Mouse (Mus musculus) C2C12 (cell line): ENCODE data around the gene Prmt3. TPM values are rescaled to one million over a fixed set of nuclear protein-coding genes. Genes with fewer than 3 reads are reported as not detected.

Source experiments
- H3K27me3 ChIP-seq: one replicate; pipeline ENCODE4 v1.6.1; 2011; ENCODE audit not compliant: control insufficient read depth, insufficient read depth, insufficient read length
- H3K36me3 ChIP-seq: one replicate; pipeline ENCODE4 v1.6.1; 2011; ENCODE audit not compliant: control insufficient read depth, insufficient read depth
- H3K4me3 ChIP-seq: one replicate; pipeline ENCODE4 v1.5.1; 2011; ENCODE audit warnings: mild to moderate bottlenecking, control low read depth; ENCODE audit not compliant: poor library complexity, insufficient read depth, severe bottlenecking
- H3K79me2 ChIP-seq: one replicate; pipeline ENCODE4 v1.6.1; 2011; ENCODE audit not compliant: control insufficient read depth, insufficient read depth
- H3K79me3 ChIP-seq: one replicate; pipeline ENCODE4 v1.6.1; 2011; ENCODE audit warnings: low read depth, control low read depth
- H3ac ChIP-seq: one replicate; pipeline ENCODE3; 2011; ENCODE audit warnings: low read depth; ENCODE audit not compliant: control insufficient read depth, insufficient read length
- CEBPB ChIP-seq: IDR thresholded peaks from one replicate; pipeline ENCODE4 v1.6.1; 2011; ENCODE audit warnings: low read depth, mild to moderate bottlenecking, control low read depth, moderate library complexity
- CTCF ChIP-seq: IDR thresholded peaks from one replicate; pipeline ENCODE4 v1.5.1; 2011; ENCODE audit not compliant: control insufficient read depth, insufficient read depth, insufficient read length
- FOSL1 ChIP-seq: IDR thresholded peaks from one replicate; pipeline ENCODE4 v1.8.0; 2011; ENCODE audit warnings: mild to moderate bottlenecking, low read length; ENCODE audit not compliant: poor library complexity, insufficient read depth, severe bottlenecking
- MAX ChIP-seq: IDR thresholded peaks from one replicate; pipeline ENCODE4 v1.6.1; 2011; ENCODE audit warnings: mild to moderate bottlenecking, control low read depth
- MYOD1 ChIP-seq: IDR thresholded peaks from one replicate; pipeline ENCODE4 v1.6.1; 2011; ENCODE audit warnings: low read depth; ENCODE audit not compliant: control insufficient read depth, insufficient read length
- MYOG ChIP-seq: IDR thresholded peaks from one replicate; pipeline ENCODE4 v1.6.1; 2011; ENCODE audit not compliant: control insufficient read depth, insufficient read length; ENCODE audit errors: extremely low read depth
- USF1 ChIP-seq: IDR thresholded peaks from one replicate; pipeline ENCODE4 v1.6.1; 2011; ENCODE audit warnings: low read depth, mild to moderate bottlenecking, control low read depth, moderate library complexity
- polyA plus RNA-seq: library from polyadenylated mRNA; unstranded; fragments of >200 nt; fragmentation: generic; extraction: Trizol; gene quantifications from one replicate; pipeline ENCODE4 v1.2.1, GENCODE M21; 2012; ENCODE audit warnings: missing spikeins

The Prmt3 gene
- polyA plus RNA-seq, 1 experiment = 29.3 TPM

GRCm38 (mm10) chr7:49902003-49902552 lies 123.9 kb downstream of the Prmt3 start:
- no peak overlapping the region for H3ac ChIP-seq
- no peaks in the 10 kb centered on the region for H3K36me3 ChIP-seq
- TF ChIP-seq MAX = no peak
- no peak for TF ChIP-seq CTCF
- TF ChIP-seq MYOD1 = no peak
- peaks cover 4% of the 10 kb centered on the region for H3K27me3 ChIP-seq
- no peaks in the 10 kb centered on the region for H3K79me2 ChIP-seq
- H3K4me3 ChIP-seq = no peak overlapping the region
- no peaks in the 10 kb centered on the region for H3K79me3 ChIP-seq

GRCm38 (mm10) chr7:49907191-49908171 lies 129.3 kb downstream of the Prmt3 start:
- no peak overlapping the region for H3ac ChIP-seq
- peaks cover 36% of the 10 kb centered on the region for H3K27me3 ChIP-seq
- H3K79me3 ChIP-seq = no peaks in the 10 kb centered on the region
- TF ChIP-seq MAX (no peak), FOSL1 (no peak), CTCF (no peak), MYOG (no peak), USF1 (no peak), CEBPB (no peak), MYOD1 (no peak)
- H3K36me3 ChIP-seq = no peaks in the 10 kb centered on the region
- no peak overlapping the region for H3K4me3 ChIP-seq
- H3K79me2 ChIP-seq = no peaks in the 10 kb centered on the region

Other genes starting within 250 kb of the Prmt3 start
- not detected for gene Dbx1, start 141.5 kb upstream of the Prmt3 start, polyA plus RNA-seq
- 0.66 TPM for gene Htatip2, start 19.2 kb upstream of the Prmt3 start, polyA plus RNA-seq
- not detected for gene Slc6a5, start 131.8 kb downstream of the Prmt3 start, polyA plus RNA-seq
- not detected for gene Nell1, start 196.5 kb downstream of the Prmt3 start, polyA plus RNA-seq